Mouse (Mus musculus) heart, embryonic 16.5 days (tissue): ENCODE results near the gene Gm3448. TPM values are rescaled to one million over a fixed set of nuclear protein-coding genes. Genes with fewer than 3 reads are reported as not detected.
A peak's percentile ranks its signal among the peaks of the same experiment; 100 is the strongest.
"Not testable (repeated sequence)": the region's sequence is repeated elsewhere in the genome, so short reads cannot be mapped to it uniquely, and the experiment has no call there.

Experiments used
- ATAC-seq: fragments of 200-750 bp; cut with Nextera tagmentation; replicated peaks from 2 replicates; pipeline ENCODE4 v1.8.0; 2017; ENCODE audit warnings: moderate number of reproducible peaks; ENCODE audit not compliant: insufficient read depth, low FRiP score; ENCODE audit errors: extremely low read depth
- H3K27ac ChIP-seq: fragments of 300-500 bp; sonication (generic); 2 replicates; pipeline ENCODE4 v1.5.1; 2014; ENCODE audit warnings: mild to moderate bottlenecking, low read length, control low read depth, moderate library complexity
- H3K27me3 ChIP-seq: fragments of 300-500 bp; sonication (generic); 2 replicates; pipeline ENCODE4 v1.6.1; 2014; ENCODE audit warnings: low read length, mixed read lengths; ENCODE audit not compliant: control insufficient read depth, insufficient read depth
- H3K36me3 ChIP-seq: fragments of 300-500 bp; sonication (generic); 2 replicates; pipeline ENCODE4 v1.6.1; 2014; ENCODE audit not compliant: control insufficient read depth, insufficient read depth
- H3K4me1 ChIP-seq: fragments of 300-500 bp; sonication (generic); 2 replicates; pipeline ENCODE4 v1.6.1; 2014; ENCODE audit warnings: low read length, mixed read lengths; ENCODE audit not compliant: control insufficient read depth, insufficient read depth
- H3K4me2 ChIP-seq: fragments of 300-500 bp; sonication (generic); 2 replicates; pipeline ENCODE4 v1.6.1; 2014; ENCODE audit warnings: low read depth, mild to moderate bottlenecking, control low read depth, low read length
- H3K4me3 ChIP-seq: fragments of 300-500 bp; sonication (generic); 2 replicates; pipeline ENCODE4 v1.5.1; 2014; ENCODE audit warnings: mild to moderate bottlenecking, control low read depth, low read length
- H3K9ac ChIP-seq: fragments of 300-500 bp; sonication (generic); 2 replicates; pipeline ENCODE4 v1.6.1; 2014; ENCODE audit warnings: low read length, control low read depth
- H3K9me3 ChIP-seq: fragments of 300-500 bp; sonication (generic); replicated peaks from 2 replicates; pipeline ENCODE4 v1.6.1; 2016; ENCODE audit warnings: low read length; ENCODE audit not compliant: control insufficient read depth
- WGBS: fragments of 180-500 bp; shearing (Covaris S2); extraction: QIAGEN DNeasy Blood & Tissue Kit; methylation state at CpG from one replicate; pipeline ENCODE4 v1.1.7; 2014; 5-methylcytosine and 5-hydroxymethylcytosine counted together
- polyA plus RNA-seq: library from polyadenylated mRNA; unstranded; fragments of >200 nt; fragmentation: Nextera tagmentation; extraction: Ambion mirVana; gene quantifications from 2 replicates; pipeline ENCODE4 v1.2.1, GENCODE M21; 2015

Gm3448 gene
- polyA plus RNA-seq, 1 experiment from 2014 or later = 2.0 TPM

- not testable (repeated sequence) for H3K36me3 ChIP-seq, H3K4me2 ChIP-seq, H3K4me1 ChIP-seq, H3K27ac ChIP-seq, H3K27me3 ChIP-seq, H3K9ac ChIP-seq, H3K4me3 ChIP-seq, H3K9me3 ChIP-seq
- WGBS = no CpG with 5 or more reads among the region's 60 CpGs
- peak; percentile 97 for ATAC-seq
Measured at GRCm38 (mm10) chr17:15009706-15010413, 31.5 kb downstream of the Gm3448 start, which contains the start of gene Gm3435. Gene Gm3435 (plus strand): TSS chr17:15010176.

GRCm38 (mm10) chr17:15009088-15009487 is 32.2 kb downstream of the Gm3448 start:
- H3K4me2 ChIP-seq, H3K36me3 ChIP-seq, H3K9me3 ChIP-seq, H3K4me1 ChIP-seq, H3K9ac ChIP-seq, H3K27ac ChIP-seq, H3K27me3 ChIP-seq, H3K4me3 ChIP-seq, ATAC-seq: not testable (repeated sequence)
- no CpG with 5 or more reads among the region's 3 CpGs for WGBS

GRCm38 (mm10) chr17:15000047-15000446 is 41.3 kb downstream of the Gm3448 start:
- ATAC-seq, H3K36me3 ChIP-seq, H3K4me1 ChIP-seq, H3K4me3 ChIP-seq, H3K9me3 ChIP-seq, H3K9ac ChIP-seq, H3K27ac ChIP-seq, H3K27me3 ChIP-seq, H3K4me2 ChIP-seq: not testable (repeated sequence)
- no CpG with 5 or more reads among the region's 4 CpGs for WGBS

GRCm38 (mm10) chr17:14994140-14994539 is 47.2 kb downstream of the Gm3448 start:
- not testable (repeated sequence) for H3K4me1 ChIP-seq, H3K9me3 ChIP-seq, H3K36me3 ChIP-seq, H3K27ac ChIP-seq, ATAC-seq, H3K9ac ChIP-seq, H3K4me2 ChIP-seq, H3K27me3 ChIP-seq, H3K4me3 ChIP-seq
- no CpG with 5 or more reads among the region's 5 CpGs for WGBS

DNA sequence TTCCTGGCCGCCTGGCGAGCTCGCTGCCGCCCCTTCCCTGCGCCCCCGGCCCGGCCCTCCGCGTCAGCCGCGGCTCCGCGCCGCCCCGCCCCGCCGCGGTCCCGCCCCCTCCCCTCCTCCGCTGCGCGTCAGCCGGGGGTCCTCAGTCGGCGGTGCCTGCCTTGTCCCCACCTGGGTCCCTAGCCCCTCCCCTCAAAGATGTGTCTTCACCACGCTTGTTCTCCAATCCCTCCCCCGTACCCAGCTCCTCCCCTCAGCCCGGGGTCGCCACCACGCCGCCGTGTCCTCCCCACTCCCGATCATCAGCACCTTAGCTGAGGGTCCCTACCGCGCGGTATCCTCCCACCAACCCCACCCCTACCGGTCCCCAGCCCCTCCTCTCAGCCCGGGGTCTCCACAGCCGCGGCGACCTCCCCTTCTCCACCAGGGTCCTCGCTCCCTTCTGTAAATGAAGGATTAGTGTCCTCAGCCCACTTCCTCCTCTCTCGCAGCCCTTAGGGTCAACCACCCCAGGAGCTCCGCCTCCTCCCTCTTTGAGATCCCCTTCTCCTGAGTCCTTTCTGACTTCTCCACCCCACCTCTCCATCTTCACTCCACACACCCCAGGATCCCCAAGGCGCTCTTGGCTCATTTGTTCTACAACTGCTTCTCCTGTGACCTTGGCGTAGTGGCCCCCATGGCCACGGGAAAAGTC is 48.1 kb downstream of the Gm3448 start:
- not testable (repeated sequence) for H3K4me1 ChIP-seq, H3K9ac ChIP-seq, H3K4me2 ChIP-seq, H3K27me3 ChIP-seq, H3K4me3 ChIP-seq, H3K9me3 ChIP-seq, H3K36me3 ChIP-seq, H3K27ac ChIP-seq
- ATAC-seq = peak; percentile 85
- no CpG with 5 or more reads among the region's 47 CpGs for WGBS

DNA sequence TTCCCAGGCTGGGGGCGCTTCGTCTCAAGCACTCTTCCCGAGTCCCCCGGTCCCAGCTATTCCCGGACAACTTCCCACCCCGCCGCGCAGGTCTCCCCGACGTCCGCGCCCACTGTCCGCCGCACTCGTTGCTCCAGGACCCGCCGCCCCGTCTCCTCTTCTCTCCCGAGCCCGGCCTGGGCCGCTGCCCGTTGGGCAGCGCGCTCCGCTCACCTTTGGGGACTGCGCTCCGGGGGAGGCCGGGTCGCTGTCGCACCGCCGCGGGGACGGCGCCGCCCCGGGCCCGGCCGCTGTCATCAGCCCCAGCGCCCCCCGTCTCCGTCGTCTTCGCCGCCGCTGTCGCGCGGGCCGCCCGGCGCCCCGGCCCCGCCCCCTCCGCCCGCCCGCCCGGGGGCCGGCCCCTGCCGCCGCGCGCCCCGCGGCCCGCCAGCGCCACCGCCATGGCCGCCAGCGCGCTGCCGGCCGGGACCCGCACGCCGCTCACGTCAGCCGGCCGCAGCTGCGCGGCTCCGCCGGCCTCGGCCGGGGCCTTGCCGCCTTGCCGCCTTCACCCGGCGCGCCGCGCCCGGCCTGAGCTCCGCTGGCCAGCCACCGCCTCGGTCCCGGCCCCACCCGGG is 48.7 kb downstream of the Gm3448 start:
- no CpG with 5 or more reads among the region's 98 CpGs for WGBS
- peak; percentile 85 for ATAC-seq
- H3K4me2 ChIP-seq, H3K4me1 ChIP-seq, H3K27ac ChIP-seq, H3K4me3 ChIP-seq, H3K9ac ChIP-seq, H3K9me3 ChIP-seq, H3K27me3 ChIP-seq, H3K36me3 ChIP-seq: not testable (repeated sequence)

GRCm38 (mm10) chr17:14990116-14990702 is 51.1 kb downstream of the Gm3448 start:
- H3K27ac ChIP-seq, H3K4me1 ChIP-seq, H3K27me3 ChIP-seq, H3K4me2 ChIP-seq, ATAC-seq, H3K36me3 ChIP-seq, H3K4me3 ChIP-seq, H3K9ac ChIP-seq, H3K9me3 ChIP-seq: not testable (repeated sequence)
- WGBS = 82% methylated on average over 4 of the region's 5 CpGs

- H3K27ac ChIP-seq, H3K4me2 ChIP-seq, H3K4me3 ChIP-seq, H3K9ac ChIP-seq, H3K27me3 ChIP-seq, H3K36me3 ChIP-seq, H3K9me3 ChIP-seq, H3K4me1 ChIP-seq: not testable (repeated sequence)
- WGBS = no CpG with 5 or more reads among the region's 60 CpGs
- peak; percentile 97 for ATAC-seq
Measured at GRCm38 (mm10) chr17:14978362-14979038, 62.8 kb downstream of the Gm3448 start, which contains the start of the genes 9030025P20Rik and Gm3417. Gene 9030025P20Rik (plus strand): TSS chr17:14978468. Gene Gm3417 (minus strand): TSS chr17:14978790.
